Mouse (Mus musculus) heart, embryonic 15.5 days (tissue): ENCODE data around the gene Obscn. TPM values are rescaled to one million over a fixed set of nuclear protein-coding genes. Genes with fewer than 3 reads are reported as not detected.

Experiments used
- ATAC-seq: fragments of 200-750 bp; cut with Nextera tagmentation; replicated peaks from 2 replicates; pipeline ENCODE4 v1.8.0; 2017; ENCODE audit warnings: low read depth, moderate TSS enrichment; ENCODE audit not compliant: insufficient number of reproducible peaks, insufficient read depth, low FRiP score
- H3K27ac ChIP-seq: fragments of 300-500 bp; sonication (generic); 2 replicates; pipeline ENCODE4 v1.5.1; 2015; ENCODE audit warnings: mild to moderate bottlenecking, inconsistent platforms
- H3K27me3 ChIP-seq: fragments of 300-500 bp; sonication (generic); 2 replicates; pipeline ENCODE4 v1.6.1; 2015; ENCODE audit warnings: inconsistent platforms
- H3K36me3 ChIP-seq: fragments of 300-500 bp; sonication (generic); 2 replicates; pipeline ENCODE4 v1.6.1; 2015; ENCODE audit warnings: mild to moderate bottlenecking, inconsistent platforms
- H3K4me1 ChIP-seq: fragments of 300-500 bp; sonication (generic); replicated peaks from 2 replicates; pipeline ENCODE4 v1.6.1; 2015; ENCODE audit warnings: inconsistent platforms
- H3K4me2 ChIP-seq: fragments of 300-500 bp; sonication (generic); 2 replicates; pipeline ENCODE4 v1.6.1; 2015; ENCODE audit warnings: inconsistent platforms, mild to moderate bottlenecking, moderate library complexity
- H3K4me3 ChIP-seq: fragments of 300-500 bp; sonication (generic); 2 replicates; pipeline ENCODE4 v1.5.1; 2015; ENCODE audit warnings: mild to moderate bottlenecking, inconsistent platforms
- H3K9ac ChIP-seq: fragments of 300-500 bp; sonication (generic); 2 replicates; pipeline ENCODE4 v1.6.1; 2015; ENCODE audit warnings: mild to moderate bottlenecking, inconsistent platforms
- H3K9me3 ChIP-seq: fragments of 300-500 bp; sonication (generic); replicated peaks from 2 replicates; pipeline ENCODE4 v1.6.1; 2016; ENCODE audit warnings: inconsistent platforms
- WGBS: fragments of 180-500 bp; shearing (Covaris S2); methylation state at CpG from one replicate; pipeline ENCODE4 v1.1.7; 2015; ENCODE audit warnings: mixed read lengths; 5-methylcytosine and 5-hydroxymethylcytosine counted together
- polyA plus RNA-seq: library from polyadenylated mRNA; unstranded; fragments of >200 nt; fragmentation: Nextera tagmentation; extraction: Ambion mirVana; gene quantifications from 2 replicates; pipeline ENCODE4 v1.2.1, GENCODE M21; 2015

Obscn gene
- polyA plus RNA-seq, 1 experiment from 2014 or later, result 65.2 TPM

- no peak for ATAC-seq
- no peak overlapping the region for H3K4me2 ChIP-seq
- no peaks in the 10 kb centered on the region for H3K9me3 ChIP-seq
- no peaks in the 10 kb centered on the region for H3K27me3 ChIP-seq
- no peak overlapping the region for H3K27ac ChIP-seq
- 28% methylated on average over 2 of the region's 2 CpGs for WGBS
- H3K9ac ChIP-seq, result no peak overlapping the region
- H3K4me3 ChIP-seq, result no peak overlapping the region
- peaks cover 32% of the 10 kb centered on the region for H3K36me3 ChIP-seq
- no peaks in the 10 kb centered on the region for H3K4me1 ChIP-seq
Measured at GRCm38 (mm10) chr11:59098339-59098738, 37.9 kb downstream of the Obscn start.

DNA sequence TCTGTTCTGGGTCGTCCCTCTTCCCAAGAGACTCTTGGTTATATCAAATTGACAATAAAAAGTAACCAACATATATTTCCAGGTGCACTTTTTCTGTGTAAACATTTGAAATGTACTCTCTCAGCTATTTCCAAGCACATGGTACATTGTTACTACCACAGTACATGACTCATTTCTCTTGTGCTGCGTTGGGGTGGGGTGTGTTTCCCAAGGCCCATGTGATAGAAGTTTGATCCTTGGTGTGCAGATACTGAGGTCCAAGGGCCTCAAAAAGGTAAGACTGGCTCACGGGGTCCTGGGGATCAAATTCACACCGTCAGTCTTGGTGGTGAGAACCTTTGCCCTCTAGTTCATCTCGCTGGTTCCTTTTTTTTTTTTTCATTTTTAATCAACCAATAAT is 38.4 kb downstream of the Obscn start:
- no peak overlapping the region for H3K9ac ChIP-seq
- no peak overlapping the region for H3K4me2 ChIP-seq
- H3K4me3 ChIP-seq, result no peak overlapping the region
- no peaks in the 10 kb centered on the region for H3K9me3 ChIP-seq
- peaks cover 27% of the 10 kb centered on the region for H3K36me3 ChIP-seq
- ATAC-seq, result no peak
- no peak overlapping the region for H3K27ac ChIP-seq
- no peaks in the 10 kb centered on the region; the same call in 1 of the 2 replicates for H3K4me1 ChIP-seq
- 73% methylated on average over 5 of the region's 5 CpGs for WGBS
- no peaks in the 10 kb centered on the region for H3K27me3 ChIP-seq

DNA sequence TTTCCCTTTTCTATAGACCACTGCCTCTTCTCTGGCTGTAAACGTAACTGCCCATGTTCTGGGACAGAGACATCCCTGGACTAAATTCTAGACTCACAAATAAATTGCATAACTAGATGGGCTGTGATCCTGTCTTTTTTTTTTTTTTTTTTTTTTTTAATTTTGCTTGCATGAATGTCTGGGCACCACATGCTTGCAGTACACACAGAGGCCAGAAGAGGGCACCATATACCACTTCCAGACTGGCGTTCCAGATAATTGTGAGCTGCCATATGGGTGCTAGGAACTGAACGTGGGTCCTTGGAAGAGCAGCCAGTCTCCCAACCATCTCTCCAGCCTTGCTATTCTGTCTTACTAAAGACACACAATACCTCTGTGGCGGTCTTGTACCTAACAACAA is 42.0 kb downstream of the Obscn start:
- H3K4me3 ChIP-seq, result no peak overlapping the region
- no peaks in the 10 kb centered on the region; the same call in 1 of the 2 replicates for H3K4me1 ChIP-seq
- no peak overlapping the region for H3K9ac ChIP-seq
- peaks cover 27% of the 10 kb centered on the region for H3K36me3 ChIP-seq
- H3K27ac ChIP-seq, result no peak overlapping the region
- no peaks in the 10 kb centered on the region for H3K27me3 ChIP-seq
- H3K4me2 ChIP-seq, result no peak overlapping the region
- WGBS, result 69% methylated on average over 4 of the region's 4 CpGs
- H3K9me3 ChIP-seq, result no peaks in the 10 kb centered on the region
- no peak for ATAC-seq

DNA sequence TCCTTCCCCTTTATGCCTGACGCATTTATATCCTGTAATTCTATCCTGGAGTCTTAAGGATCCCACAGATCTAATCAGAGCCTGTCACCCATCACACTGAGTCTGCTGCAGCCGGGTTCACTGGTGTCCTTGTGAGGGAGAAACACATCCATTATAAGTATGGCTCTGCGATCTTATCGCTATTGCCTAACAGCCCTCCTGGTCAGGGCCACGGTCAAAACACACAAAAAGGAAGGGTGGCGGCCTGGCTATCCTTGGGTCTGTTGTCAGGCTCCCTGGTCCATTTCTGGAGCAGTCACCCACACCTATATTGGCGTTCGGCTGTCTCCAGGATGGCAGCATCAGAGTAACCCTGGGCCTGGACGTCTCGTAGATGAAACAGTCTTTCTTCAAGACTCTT is 48.6 kb downstream of the Obscn start:
- ATAC-seq, result no peak
- Histone ChIP-seq H3K9ac (no peak overlapping the region), H3K27ac (no peak overlapping the region), H3K4me3 (no peak overlapping the region), H3K4me2 (no peak overlapping the region), H3K36me3 (peaks cover 51% of the 10 kb centered on the region), H3K9me3 (no peaks in the 10 kb centered on the region), H3K27me3 (no peaks in the 10 kb centered on the region), H3K4me1 (no peaks in the 10 kb centered on the region)
- WGBS, result 85% methylated on average over 10 of the region's 10 CpGs

GRCm38 (mm10) chr11:59085200-59085599 is 51.0 kb downstream of the Obscn start:
- ATAC-seq, result no peak
- WGBS, result 86% methylated on average over 6 of the region's 6 CpGs
- Histone ChIP-seq H3K4me2 (no peak overlapping the region), H3K9me3 (no peaks in the 10 kb centered on the region), H3K4me3 (no peak overlapping the region), H3K4me1 (no peaks in the 10 kb centered on the region), H3K27me3 (no peaks in the 10 kb centered on the region), H3K27ac (no peak overlapping the region), H3K36me3 (peaks cover 46% of the 10 kb centered on the region), H3K9ac (no peak overlapping the region)

- H3K4me1 ChIP-seq, result no peaks in the 10 kb centered on the region
- 37% methylated on average over 3 of the region's 3 CpGs for WGBS
- H3K4me2 ChIP-seq, result no peak overlapping the region
- ATAC-seq, result no peak
- H3K9ac ChIP-seq, result no peak overlapping the region
- H3K4me3 ChIP-seq, result no peak overlapping the region
- peaks cover 42% of the 10 kb centered on the region for H3K36me3 ChIP-seq
- H3K9me3 ChIP-seq, result no peaks in the 10 kb centered on the region
- H3K27me3 ChIP-seq, result no peaks in the 10 kb centered on the region
- H3K27ac ChIP-seq, result no peak overlapping the region
Measured at GRCm38 (mm10) chr11:59083125-59083524, 53.1 kb downstream of the Obscn start.

GRCm38 (mm10) chr11:59078311-59078710 is 57.9 kb downstream of the Obscn start:
- peaks cover 52% of the 10 kb centered on the region for H3K36me3 ChIP-seq
- no peak overlapping the region for H3K27ac ChIP-seq
- H3K4me1 ChIP-seq, result no peaks in the 10 kb centered on the region
- H3K9me3 ChIP-seq, result no peaks in the 10 kb centered on the region
- 87% methylated on average over 11 of the region's 11 CpGs for WGBS
- H3K27me3 ChIP-seq, result no peaks in the 10 kb centered on the region
- no peak overlapping the region for H3K4me3 ChIP-seq
- H3K9ac ChIP-seq, result no peak overlapping the region
- ATAC-seq, result no peak
- no peak overlapping the region for H3K4me2 ChIP-seq

DNA sequence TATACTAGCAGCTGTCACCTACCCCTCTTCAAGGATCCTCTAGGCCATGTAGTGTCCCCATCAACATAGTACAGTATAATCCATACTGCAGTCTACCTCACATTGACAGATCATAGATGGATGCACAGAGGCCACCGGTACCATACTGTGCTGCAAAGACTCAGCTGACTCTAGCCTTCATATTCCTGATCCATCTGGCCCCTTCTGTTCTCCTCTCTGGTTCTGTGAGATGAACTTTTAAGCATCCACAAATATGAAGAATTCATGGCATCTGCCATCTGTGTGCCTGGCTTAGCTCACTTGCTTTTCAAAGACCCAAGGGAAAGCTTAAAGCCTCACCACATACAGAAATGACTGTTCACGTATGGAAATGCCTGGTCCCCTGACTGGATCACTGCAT is 65.9 kb downstream of the Obscn start:
- Histone ChIP-seq H3K36me3 (peaks cover 50% of the 10 kb centered on the region), H3K27ac (no peak overlapping the region), H3K27me3 (no peaks in the 10 kb centered on the region), H3K4me2 (no peak overlapping the region), H3K4me3 (no peak overlapping the region), H3K4me1 (peaks cover 14% of the 10 kb centered on the region), H3K9ac (no peak overlapping the region), H3K9me3 (no peaks in the 10 kb centered on the region)
- 65% methylated on average over 2 of the region's 2 CpGs for WGBS
- ATAC-seq, result no peak

DNA sequence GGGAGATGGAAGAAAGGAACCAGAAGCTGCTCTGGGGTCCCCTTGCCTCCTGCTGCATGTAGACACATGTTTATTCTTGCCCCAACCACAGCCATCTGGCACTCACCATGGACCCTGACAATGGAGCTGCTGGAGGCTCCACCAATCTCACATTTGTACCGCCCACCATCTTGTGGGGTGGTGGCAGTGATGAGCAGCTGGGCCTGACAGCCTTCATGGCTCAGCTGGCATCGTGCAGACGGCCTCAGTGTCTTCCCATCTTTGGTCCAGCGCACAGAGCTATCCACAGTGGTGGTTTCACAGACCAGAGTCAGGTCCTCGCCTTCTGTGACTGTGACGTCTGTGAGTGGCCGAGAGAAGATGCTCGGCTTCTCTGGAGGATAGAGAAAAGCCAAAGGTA is 67.3 kb downstream of the Obscn start:
- peaks cover 14% of the 10 kb centered on the region for H3K4me1 ChIP-seq
- H3K4me3 ChIP-seq, result no peak overlapping the region
- no peak overlapping the region for H3K27ac ChIP-seq
- peaks cover 51% of the 10 kb centered on the region for H3K36me3 ChIP-seq
- H3K27me3 ChIP-seq, result no peaks in the 10 kb centered on the region
- no peak for ATAC-seq
- 86% methylated on average over 8 of the region's 8 CpGs for WGBS
- no peaks in the 10 kb centered on the region for H3K9me3 ChIP-seq
- no peak overlapping the region for H3K4me2 ChIP-seq
- H3K9ac ChIP-seq, result no peak overlapping the region

DNA sequence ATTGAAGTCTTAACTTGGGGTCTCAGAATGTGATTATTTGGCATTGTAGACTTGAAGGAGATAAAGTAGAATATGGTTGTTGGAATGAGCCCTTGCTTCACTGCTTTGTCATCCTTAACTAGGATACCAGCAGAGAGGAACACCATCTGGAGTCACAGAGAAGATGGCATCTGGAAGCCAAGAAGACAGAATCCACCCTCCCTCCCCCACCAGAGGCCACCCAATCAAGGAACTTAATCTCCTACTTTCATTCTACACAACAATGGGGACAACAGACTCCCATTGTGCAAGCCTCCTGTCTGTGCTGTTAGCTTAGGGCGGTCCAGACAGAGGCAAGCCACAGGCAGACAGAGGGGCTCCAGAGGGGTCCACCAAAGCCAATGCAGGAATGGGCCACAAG is 67.8 kb downstream of the Obscn start:
- Histone ChIP-seq H3K27me3 (no peaks in the 10 kb centered on the region), H3K9ac (no peak overlapping the region), H3K4me1 (peaks cover 14% of the 10 kb centered on the region), H3K27ac (no peak overlapping the region), H3K9me3 (no peaks in the 10 kb centered on the region), H3K36me3 (peaks cover 48% of the 10 kb centered on the region), H3K4me3 (no peak overlapping the region), H3K4me2 (no peak overlapping the region)
- WGBS, result 65% methylated on average over 1 of the region's 1 CpGs
- ATAC-seq, result no peak

DNA sequence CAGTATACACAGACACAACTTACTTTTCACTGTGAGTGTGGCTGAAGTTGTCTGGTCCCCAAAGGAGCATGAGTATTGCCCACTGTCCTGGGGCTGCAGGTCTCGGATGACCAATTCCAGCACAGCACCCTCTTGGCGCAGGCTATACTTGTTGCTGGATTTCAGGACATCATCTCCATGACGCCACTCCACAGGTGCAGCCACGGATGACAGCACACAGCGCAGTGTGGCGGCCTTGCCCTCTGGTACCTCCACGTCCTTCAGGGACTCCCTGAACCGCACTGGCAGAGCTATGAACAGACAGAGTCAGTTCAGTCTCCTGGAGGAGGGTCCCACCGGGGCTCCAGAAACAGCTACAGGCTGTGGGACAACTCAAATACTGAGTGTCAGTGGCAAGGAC is 68.3 kb downstream of the Obscn start:
- no peak for ATAC-seq
- peaks cover 43% of the 10 kb centered on the region for H3K36me3 ChIP-seq

DNA sequence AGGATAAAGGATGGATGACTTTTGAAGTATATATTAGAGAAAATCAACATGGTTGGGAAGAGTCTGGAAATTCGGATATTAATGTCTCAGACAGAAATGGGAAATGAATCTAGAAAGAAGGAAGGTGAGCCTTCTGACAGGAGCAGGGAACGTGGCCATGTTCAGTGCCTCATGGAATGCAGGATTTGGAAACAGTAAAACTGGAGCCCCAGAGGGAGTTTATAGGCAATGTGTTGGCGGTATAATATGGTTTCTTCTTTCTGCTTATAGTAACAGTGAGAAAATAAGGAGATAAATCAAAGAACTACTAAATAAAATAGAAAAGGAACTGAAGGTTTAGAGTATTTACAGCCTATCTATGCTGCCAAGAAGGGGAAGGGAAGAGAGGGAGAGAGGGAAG is 78.2 kb downstream of the Obscn start:
- WGBS, result 67% methylated on average over 3 of the region's 3 CpGs
- no peak overlapping the region for H3K9ac ChIP-seq
- ATAC-seq, result no peak
- H3K4me3 ChIP-seq, result no peak overlapping the region
- no peaks in the 10 kb centered on the region for H3K9me3 ChIP-seq
- peaks cover 20% of the 10 kb centered on the region for H3K36me3 ChIP-seq
- H3K27ac ChIP-seq, result no peak overlapping the region
- H3K4me1 ChIP-seq, result no peaks in the 10 kb centered on the region
- no peak overlapping the region for H3K4me2 ChIP-seq
- H3K27me3 ChIP-seq, result no peaks in the 10 kb centered on the region

More for the DNA sequence above, 68.3 kb downstream of the Obscn start:
- Histone ChIP-seq H3K9ac (no peak overlapping the region), H3K4me2 (no peak overlapping the region), H3K4me1 (peaks cover 14% of the 10 kb centered on the region), H3K27me3 (no peaks in the 10 kb centered on the region), H3K4me3 (no peak overlapping the region), H3K9me3 (no peaks in the 10 kb centered on the region), H3K27ac (no peak overlapping the region)
- 84% methylated on average over 9 of the region's 9 CpGs for WGBS
